Mouse (Mus musculus) heart, embryonic 15.5 days (tissue): ENCODE measurements around the gene Rtn1. TPM values are rescaled to one million over a fixed set of nuclear protein-coding genes. Genes with fewer than 3 reads are reported as not detected.
"Not testable (repeated sequence)": the region's sequence is repeated elsewhere in the genome, so short reads cannot be mapped to it uniquely, and the experiment has no call there.

Experiments
- ATAC-seq: fragments of 200-750 bp; cut with Nextera tagmentation; replicated peaks from 2 replicates; pipeline ENCODE4 v1.8.0; 2017; ENCODE audit warnings: low read depth, moderate TSS enrichment; ENCODE audit not compliant: insufficient number of reproducible peaks, insufficient read depth, low FRiP score
- H3K27ac ChIP-seq: fragments of 300-500 bp; sonication (generic); 2 replicates; pipeline ENCODE4 v1.5.1; 2015; ENCODE audit warnings: mild to moderate bottlenecking, inconsistent platforms
- H3K27me3 ChIP-seq: fragments of 300-500 bp; sonication (generic); 2 replicates; pipeline ENCODE4 v1.6.1; 2015; ENCODE audit warnings: inconsistent platforms
- H3K36me3 ChIP-seq: fragments of 300-500 bp; sonication (generic); 2 replicates; pipeline ENCODE4 v1.6.1; 2015; ENCODE audit warnings: mild to moderate bottlenecking, inconsistent platforms
- H3K4me1 ChIP-seq: fragments of 300-500 bp; sonication (generic); replicated peaks from 2 replicates; pipeline ENCODE4 v1.6.1; 2015; ENCODE audit warnings: inconsistent platforms
- H3K4me2 ChIP-seq: fragments of 300-500 bp; sonication (generic); 2 replicates; pipeline ENCODE4 v1.6.1; 2015; ENCODE audit warnings: inconsistent platforms, mild to moderate bottlenecking, moderate library complexity
- H3K4me3 ChIP-seq: fragments of 300-500 bp; sonication (generic); 2 replicates; pipeline ENCODE4 v1.5.1; 2015; ENCODE audit warnings: mild to moderate bottlenecking, inconsistent platforms
- H3K9ac ChIP-seq: fragments of 300-500 bp; sonication (generic); 2 replicates; pipeline ENCODE4 v1.6.1; 2015; ENCODE audit warnings: mild to moderate bottlenecking, inconsistent platforms
- H3K9me3 ChIP-seq: fragments of 300-500 bp; sonication (generic); replicated peaks from 2 replicates; pipeline ENCODE4 v1.6.1; 2016; ENCODE audit warnings: inconsistent platforms
- WGBS: fragments of 180-500 bp; shearing (Covaris S2); methylation state at CpG from one replicate; pipeline ENCODE4 v1.1.7; 2015; ENCODE audit warnings: mixed read lengths; 5-methylcytosine and 5-hydroxymethylcytosine counted together
- polyA plus RNA-seq: library from polyadenylated mRNA; unstranded; fragments of >200 nt; fragmentation: Nextera tagmentation; extraction: Ambion mirVana; gene quantifications from 2 replicates; pipeline ENCODE4 v1.2.1, GENCODE M21; 2015

Gene Rtn1
- polyA plus RNA-seq, 1 experiment from 2014 or later = 12.8 TPM

- not testable (repeated sequence) for H3K4me1 ChIP-seq, H3K4me3 ChIP-seq, H3K36me3 ChIP-seq, H3K27ac ChIP-seq, H3K9ac ChIP-seq, H3K4me2 ChIP-seq, H3K9me3 ChIP-seq, H3K27me3 ChIP-seq, ATAC-seq
- WGBS = 90% methylated on average over 3 of the region's 3 CpGs
Measured at GRCm38 (mm10) chr12:72293185-72293584, 115.7 kb downstream of the Rtn1 start.

GRCm38 (mm10) chr12:72292566-72292965 lies 116.3 kb downstream of the Rtn1 start:
- ATAC-seq = no peak
- H3K27me3 ChIP-seq = no peaks in the 10 kb centered on the region
- H3K4me3 ChIP-seq = no peak overlapping the region
- H3K36me3 ChIP-seq = no peaks in the 10 kb centered on the region
- WGBS = 55% methylated on average over 2 of the region's 2 CpGs
- no peaks in the 10 kb centered on the region for H3K4me1 ChIP-seq
- no peak overlapping the region for H3K4me2 ChIP-seq
- no peak overlapping the region for H3K9ac ChIP-seq
- no peak overlapping the region for H3K27ac ChIP-seq
- H3K9me3 ChIP-seq = peaks cover 6% of the 10 kb centered on the region; the same call in 1 of the 2 replicates

GRCm38 (mm10) chr12:72291266-72291665 lies 117.6 kb downstream of the Rtn1 start:
- WGBS = 91% methylated on average over 4 of the region's 4 CpGs
- no peak for ATAC-seq
- no peaks in the 10 kb centered on the region for H3K4me1 ChIP-seq

GRCm38 (mm10) chr12:72288215-72288614 lies 120.6 kb downstream of the Rtn1 start:
- peaks cover 6% of the 10 kb centered on the region; the same call in 1 of the 2 replicates for H3K9me3 ChIP-seq
- no peaks in the 10 kb centered on the region for H3K27me3 ChIP-seq
- no peak overlapping the region for H3K27ac ChIP-seq
- H3K4me2 ChIP-seq = no peak overlapping the region
- H3K4me1 ChIP-seq = no peaks in the 10 kb centered on the region
- ATAC-seq = no peak
- WGBS = 69% methylated on average over 3 of the region's 3 CpGs
- no peak overlapping the region for H3K9ac ChIP-seq
- no peak overlapping the region for H3K4me3 ChIP-seq
- no peaks in the 10 kb centered on the region for H3K36me3 ChIP-seq

More at GRCm38 (mm10) chr12:72291266-72291665, 117.6 kb downstream of the Rtn1 start:
- Histone ChIP-seq H3K9me3 (peaks cover 6% of the 10 kb centered on the region; the same call in 1 of the 2 replicates), H3K36me3 (no peaks in the 10 kb centered on the region), H3K27me3 (no peaks in the 10 kb centered on the region), H3K4me2 (no peak overlapping the region), H3K9ac (no peak overlapping the region), H3K27ac (no peak overlapping the region), H3K4me3 (no peak overlapping the region)

- 71% methylated on average over 4 of the region's 4 CpGs for WGBS
- no peak for ATAC-seq
- H3K4me1 ChIP-seq = no peaks in the 10 kb centered on the region
Measured at GRCm38 (mm10) chr12:72287332-72288004, 121.4 kb downstream of the Rtn1 start.

GRCm38 (mm10) chr12:72285366-72286345 lies 123.2 kb downstream of the Rtn1 start:
- no peak for ATAC-seq
- WGBS = 80% methylated on average over 25 of the region's 25 CpGs
- Histone ChIP-seq H3K4me2 (no peak overlapping the region), H3K27ac (no peak overlapping the region), H3K9ac (no peak overlapping the region), H3K4me3 (no peak overlapping the region), H3K36me3 (no peaks in the 10 kb centered on the region), H3K27me3 (no peaks in the 10 kb centered on the region), H3K9me3 (no peaks in the 10 kb centered on the region), H3K4me1 (no peaks in the 10 kb centered on the region)

More at GRCm38 (mm10) chr12:72287332-72288004, 121.4 kb downstream of the Rtn1 start:
- no peak overlapping the region for H3K4me2 ChIP-seq
- no peak overlapping the region for H3K27ac ChIP-seq
- H3K27me3 ChIP-seq = no peaks in the 10 kb centered on the region
- no peak overlapping the region for H3K9ac ChIP-seq
- no peaks in the 10 kb centered on the region for H3K36me3 ChIP-seq
- H3K4me3 ChIP-seq = no peak overlapping the region
- peaks cover 6% of the 10 kb centered on the region; the same call in 1 of the 2 replicates for H3K9me3 ChIP-seq

GRCm38 (mm10) chr12:72284576-72284975 lies 124.3 kb downstream of the Rtn1 start:
- Histone ChIP-seq H3K9me3 (no peaks in the 10 kb centered on the region), H3K27ac (no peak overlapping the region), H3K4me3 (no peak overlapping the region), H3K4me2 (no peak overlapping the region), H3K9ac (no peak overlapping the region), H3K36me3 (no peaks in the 10 kb centered on the region), H3K27me3 (no peaks in the 10 kb centered on the region), H3K4me1 (no peaks in the 10 kb centered on the region)
- WGBS = 84% methylated on average over 7 of the region's 7 CpGs
- no peak for ATAC-seq

- ATAC-seq = no peak
- H3K4me2 ChIP-seq = no peak overlapping the region
- H3K36me3 ChIP-seq = no peaks in the 10 kb centered on the region
- no peak overlapping the region for H3K4me3 ChIP-seq
- no peaks in the 10 kb centered on the region for H3K4me1 ChIP-seq
- H3K27me3 ChIP-seq = no peaks in the 10 kb centered on the region
- WGBS = 72% methylated on average over 5 of the region's 5 CpGs
- H3K9me3 ChIP-seq = no peaks in the 10 kb centered on the region
- H3K27ac ChIP-seq = no peak overlapping the region
- no peak overlapping the region for H3K9ac ChIP-seq
Measured at GRCm38 (mm10) chr12:72279129-72279875, 129.6 kb downstream of the Rtn1 start.

- 0 out of 2 replicates have a peak, but pooled peaks cover 2% of the 10 kb centered on the region for H3K4me1 ChIP-seq
- no peaks in the 10 kb centered on the region for H3K27me3 ChIP-seq
- H3K36me3 ChIP-seq = no peaks in the 10 kb centered on the region
- 59% methylated on average over 13 of the region's 13 CpGs for WGBS
- no peak for ATAC-seq
- H3K9ac ChIP-seq = no peak overlapping the region
- no peaks in the 10 kb centered on the region for H3K9me3 ChIP-seq
- H3K27ac ChIP-seq = no peak overlapping the region
- no peak overlapping the region for H3K4me3 ChIP-seq
- H3K4me2 ChIP-seq = no peak overlapping the region
Measured at GRCm38 (mm10) chr12:72273721-72274414, 135.0 kb downstream of the Rtn1 start.

- H3K4me2 ChIP-seq = no peak overlapping the region
- no peaks in the 10 kb centered on the region for H3K36me3 ChIP-seq
- no peak overlapping the region for H3K9ac ChIP-seq
- H3K4me1 ChIP-seq = no peaks in the 10 kb centered on the region
- H3K9me3 ChIP-seq = no peaks in the 10 kb centered on the region
- 72% methylated on average over 2 of the region's 2 CpGs for WGBS
- H3K27me3 ChIP-seq = no peaks in the 10 kb centered on the region
- H3K27ac ChIP-seq = no peak overlapping the region
- no peak for ATAC-seq
- H3K4me3 ChIP-seq = no peak overlapping the region
Measured at GRCm38 (mm10) chr12:72267614-72268013, 141.2 kb downstream of the Rtn1 start.
